Mouse (Mus musculus) cerebellum, adult (tissue): ENCODE data around the gene Asns.

Source experiments
- ATAC-seq: cut with Nextera tagmentation; 2 replicates; pipeline ENCODE4 v1.9.2; 2017; ENCODE audit warnings: mild to moderate bottlenecking, moderate library complexity, mixed read lengths; ENCODE audit not compliant: insufficient number of reproducible peaks, low FRiP score, low TSS enrichment

Asns gene

DNA sequence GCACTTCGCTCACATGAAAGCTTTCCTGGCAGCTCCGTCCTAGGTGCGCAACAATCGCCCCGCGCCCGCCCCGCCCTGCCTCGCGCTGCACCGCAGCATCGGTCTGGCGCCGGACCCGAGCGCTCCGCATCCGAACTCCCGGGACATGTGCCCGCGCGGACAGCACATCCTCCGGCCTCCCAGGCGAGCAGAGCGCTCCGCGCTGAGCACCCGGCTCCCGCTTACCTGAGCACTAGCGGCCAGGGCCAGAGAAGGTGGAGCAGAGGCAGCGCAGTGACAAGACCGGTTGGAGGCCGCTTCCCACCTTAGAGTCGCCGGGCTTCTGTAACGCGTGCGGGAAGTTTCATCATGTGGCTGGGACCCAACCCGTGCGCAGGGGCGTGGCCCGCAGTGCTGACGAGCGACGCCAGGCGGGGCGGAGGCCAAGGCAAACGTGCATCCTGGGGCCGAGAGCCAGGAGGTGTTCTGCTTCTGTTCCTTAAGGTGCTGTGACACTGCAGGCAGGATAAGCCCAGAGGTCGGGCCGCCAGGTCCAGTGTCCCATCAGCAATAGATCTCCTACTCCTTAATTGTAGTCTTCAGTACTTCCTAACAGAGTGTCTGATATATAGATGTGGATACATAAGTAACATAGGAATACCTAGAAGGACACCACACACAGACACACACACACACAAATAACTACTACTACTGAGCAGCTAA is at the start of gene Asns:
Asns (minus strand) TSS at position 371 of the 702 bp plus-strand sequence.
- peak; percentile 89 for ATAC-seq

GRCm38 (mm10) chr6:7741721-7742120 is 48.7 kb upstream of the Asns start:
- ATAC-seq: no peak

DNA sequence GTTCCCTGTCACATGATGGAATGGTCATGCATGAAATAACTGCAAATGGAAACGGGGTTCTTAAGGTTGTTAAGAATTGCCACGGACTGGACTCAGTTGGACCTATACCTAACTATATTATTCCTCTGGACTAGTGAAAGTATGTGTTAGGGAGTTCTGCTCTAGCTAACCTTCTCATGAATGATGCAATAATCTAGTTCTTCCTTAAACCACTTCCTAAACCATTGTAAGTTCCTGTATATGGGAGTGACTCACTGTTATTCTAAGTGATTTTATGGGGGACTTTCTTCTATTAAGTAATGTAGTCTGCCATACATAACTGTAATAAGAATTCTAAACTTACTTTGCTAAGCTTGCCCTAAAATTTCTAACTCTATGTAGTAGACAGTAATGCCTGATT is 44.8 kb upstream of the Asns start:
- ATAC-seq: no peak

- peak; percentile 66 for ATAC-seq
Measured at GRCm38 (mm10) chr6:7732754-7733708, 40.0 kb upstream of the Asns start.

GRCm38 (mm10) chr6:7732097-7732496 is 39.0 kb upstream of the Asns start:
- no peak for ATAC-seq

DNA sequence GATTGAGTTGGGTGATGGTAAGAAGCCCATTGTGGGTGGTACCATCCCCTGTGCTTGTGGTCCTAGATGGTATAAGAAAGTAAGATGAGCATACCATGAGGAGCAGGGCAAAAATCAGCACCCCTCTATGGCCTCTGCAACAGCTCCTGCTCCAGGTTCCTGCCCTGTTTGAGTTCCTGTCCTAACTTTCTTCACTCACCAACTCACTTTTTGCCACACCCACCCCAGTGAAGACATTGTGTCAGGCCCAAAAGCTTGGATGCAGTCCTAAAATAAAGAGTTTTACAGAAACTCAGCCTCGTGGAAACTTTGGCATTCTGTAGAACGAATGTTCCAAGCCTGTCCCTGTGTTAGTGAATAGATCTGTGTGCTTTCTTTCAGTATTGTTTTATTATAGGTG is 36.1 kb upstream of the Asns start:
- no peak for ATAC-seq

DNA sequence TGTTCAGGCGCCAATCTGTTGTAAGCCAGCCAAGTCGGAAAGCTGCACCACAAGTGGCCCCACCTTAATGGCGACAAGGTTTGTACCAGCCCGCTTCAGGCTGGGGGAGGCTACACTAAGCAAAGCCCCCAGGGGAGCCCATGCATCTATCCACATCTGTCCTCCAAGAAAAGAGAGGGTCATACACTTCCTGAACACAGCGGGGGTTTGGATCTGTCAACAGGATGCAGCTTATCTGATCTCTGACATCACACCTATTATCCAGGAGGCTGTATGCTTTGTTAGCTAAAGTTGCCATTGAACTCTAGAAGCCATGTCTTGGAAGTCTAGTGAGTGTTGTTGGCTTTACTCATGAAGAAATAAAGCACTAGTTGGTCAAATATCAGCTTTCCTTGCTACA is 35.2 kb upstream of the Asns start:
- ATAC-seq: no peak

DNA sequence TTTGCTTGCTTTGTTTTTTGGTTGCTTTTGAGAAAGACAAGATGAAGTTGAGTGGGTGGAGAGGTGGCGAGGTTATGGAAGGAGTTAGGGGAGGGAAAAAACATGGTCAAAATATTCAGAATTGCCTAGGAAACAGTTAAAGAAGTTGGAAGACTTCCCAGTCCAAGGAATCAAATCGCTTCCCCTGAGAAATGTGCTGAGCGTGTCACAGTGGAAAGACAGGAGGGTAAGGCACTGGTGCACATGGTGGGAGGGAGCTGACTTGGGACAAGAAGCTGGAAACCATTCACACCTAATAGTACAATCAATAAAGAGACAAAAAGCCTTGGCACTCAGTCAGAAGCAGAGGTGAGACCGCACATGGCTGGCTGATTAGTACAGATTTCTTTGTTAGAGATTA is 23.2 kb upstream of the Asns start:
- ATAC-seq: no peak

GRCm38 (mm10) chr6:7714230-7714629 is 21.2 kb upstream of the Asns start:
- no peak for ATAC-seq

DNA sequence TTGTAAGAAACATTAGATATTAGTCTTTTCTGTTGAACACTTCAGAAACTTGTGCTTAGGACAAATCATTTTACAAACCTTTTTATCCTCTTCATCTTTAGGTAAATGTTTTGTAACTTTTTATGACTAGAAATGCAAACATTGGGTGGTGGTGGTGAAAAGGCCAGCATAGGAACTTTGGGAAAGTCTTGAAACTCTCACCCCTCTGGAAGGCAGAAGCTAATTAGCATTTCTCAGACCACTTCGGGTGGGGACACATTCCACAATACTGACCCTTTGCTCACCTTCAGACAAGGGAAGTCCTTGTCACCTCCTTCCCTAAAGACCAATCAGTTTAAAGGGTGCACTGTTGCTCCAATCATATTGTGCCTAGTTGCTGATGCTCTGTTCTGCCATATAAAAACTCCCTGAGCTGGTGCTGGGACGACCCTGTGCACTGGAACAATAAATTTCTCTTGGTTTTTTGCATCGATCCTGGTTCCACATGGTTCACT is 18.8 kb upstream of the Asns start:
- ATAC-seq: no peak

DNA sequence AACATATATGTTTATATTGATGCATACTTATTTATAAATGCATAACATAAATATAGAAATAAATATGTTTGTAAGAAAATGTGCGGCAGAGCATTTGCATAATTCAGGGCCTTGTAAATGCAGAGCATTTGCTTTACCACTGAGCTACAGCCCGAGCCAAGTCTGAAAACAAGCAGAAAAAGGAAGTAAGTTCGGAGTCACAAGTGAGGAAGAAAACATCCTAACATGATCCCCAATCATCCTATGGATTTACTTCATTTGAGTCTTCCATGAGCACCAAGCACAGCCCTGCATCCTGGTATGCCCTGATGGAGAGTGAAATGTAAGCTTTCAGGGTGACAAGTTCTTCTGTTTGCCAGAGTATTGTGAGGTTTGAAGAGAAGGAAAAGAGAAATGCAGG is 15.2 kb upstream of the Asns start:
- no peak for ATAC-seq

DNA sequence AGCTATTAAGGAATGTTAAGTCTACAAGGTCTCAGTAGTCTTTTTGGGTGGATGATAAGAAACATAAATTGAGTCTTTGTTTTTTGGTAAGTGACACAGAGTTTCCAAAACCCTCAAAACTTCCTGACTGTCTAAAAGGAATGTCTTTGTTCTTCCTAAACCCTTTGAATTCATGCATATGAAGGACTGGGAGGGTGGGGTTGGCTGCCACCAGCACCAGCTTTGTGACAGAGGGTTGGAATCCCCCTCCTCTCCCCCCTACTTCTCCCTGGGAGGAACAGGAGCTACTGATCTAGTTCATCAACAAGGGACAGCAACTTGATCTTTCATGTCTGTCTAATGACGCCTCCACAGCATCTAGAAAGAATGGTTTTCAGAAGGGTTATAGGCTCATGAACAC is 13.7 kb upstream of the Asns start:
- no peak for ATAC-seq

- ATAC-seq: no peak
Measured at GRCm38 (mm10) chr6:7697999-7698699, 5.1 kb upstream of the Asns start.

GRCm38 (mm10) chr6:7697077-7697643 is 4.1 kb upstream of the Asns start:
- no peak for ATAC-seq

GRCm38 (mm10) chr6:7696641-7697040 is 3.6 kb upstream of the Asns start:
- ATAC-seq: no peak

DNA sequence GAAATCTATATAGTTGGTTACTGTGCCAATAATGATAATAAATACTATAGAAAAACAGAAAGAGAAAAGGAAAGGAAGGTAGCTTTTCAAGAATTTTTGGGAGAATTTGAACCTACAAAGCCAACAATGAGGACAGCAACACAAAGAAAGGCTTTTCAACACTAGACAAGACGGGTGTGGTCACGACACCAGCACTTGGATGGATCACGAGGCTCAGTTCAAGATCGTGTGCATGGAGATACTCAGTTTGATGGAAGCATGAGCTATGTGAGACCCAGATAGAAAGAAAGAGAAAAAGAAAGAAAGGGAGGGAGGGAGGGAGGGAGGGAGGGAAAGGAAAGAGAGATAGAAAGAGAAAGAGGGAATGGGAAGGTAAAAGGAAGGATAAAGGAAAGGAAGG is 2.8 kb upstream of the Asns start:
- ATAC-seq: no peak

- ATAC-seq: no peak
Measured at GRCm38 (mm10) chr6:7693666-7694065, 612 bp upstream of the Asns start.

- ATAC-seq: peak; percentile 59
Measured at GRCm38 (mm10) chr6:7692451-7692850, 603 bp downstream of the Asns start.

DNA sequence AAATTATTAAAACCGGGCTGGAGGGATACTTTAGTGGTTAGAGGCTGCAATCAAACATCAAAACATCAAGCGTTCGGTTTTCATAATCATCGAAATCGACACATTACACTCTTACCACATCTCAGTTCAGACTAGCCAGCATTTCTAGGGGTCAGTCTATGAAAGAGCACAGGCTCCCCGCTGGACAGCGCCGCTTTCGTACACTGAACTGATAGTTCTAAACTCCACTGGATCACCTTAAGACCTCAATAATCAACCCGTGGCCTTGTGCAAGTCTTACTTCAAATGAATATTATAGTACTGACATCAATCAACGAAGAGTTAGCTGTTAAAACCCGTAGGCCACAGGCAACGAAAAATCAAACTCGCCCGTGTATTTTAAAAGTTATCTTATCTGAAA is 1.0 kb downstream of the Asns start:
- ATAC-seq: no peak

GRCm38 (mm10) chr6:7690456-7690855 is 2.6 kb downstream of the Asns start:
- no peak for ATAC-seq

DNA sequence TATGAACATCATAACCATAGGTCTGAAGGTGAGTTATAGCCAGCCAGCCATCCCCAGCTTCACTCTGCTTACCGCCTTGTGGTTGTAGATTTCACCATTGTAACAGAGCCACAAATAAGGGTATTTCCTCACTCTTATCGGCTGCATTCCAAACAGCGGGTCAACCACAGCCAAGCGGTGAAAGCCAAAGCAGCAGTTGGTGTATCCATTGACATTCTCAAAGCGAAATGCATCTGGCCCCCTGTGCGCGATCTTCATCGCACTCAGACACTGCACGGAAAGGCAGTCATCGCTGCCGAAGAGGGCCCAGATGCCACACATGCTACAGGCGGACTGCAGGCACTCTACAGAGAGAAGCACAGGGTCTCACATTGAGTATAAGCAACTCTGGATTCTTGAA is 3.9 kb downstream of the Asns start:
- ATAC-seq: no peak
